Mouse (Mus musculus) activated CD4-positive, CD25-positive, alpha-beta regulatory T cell, adult 4 months (primary cell): ENCODE results near the gene Sfmbt1. TPM values are rescaled to one million over a fixed set of nuclear protein-coding genes. Genes with fewer than 3 reads are reported as not detected.
"Not testable (repeated sequence)": the region's sequence is repeated elsewhere in the genome, so short reads cannot be mapped to it uniquely, and the experiment has no call there.

Experiments
- ATAC-seq: one replicate; pipeline ENCODE4 v1.8.0; 2017
- polyA plus RNA-seq, 2 experiments: library from polyadenylated mRNA; unstranded; fragments of 100-300 nt; shearing (Covaris generic); gene quantifications; one replicate each; pipeline ENCODE4 v1.2.1; 2017

Gene Sfmbt1
- polyA plus RNA-seq, 2 experiments from 2014 or later = 6.8 to 8.3 TPM

- ATAC-seq = peak; percentile 29
Observed at GRCm38 (mm10) chr14:30716953-30717285, 2.3 kb downstream of the Sfmbt1 start.

DNA sequence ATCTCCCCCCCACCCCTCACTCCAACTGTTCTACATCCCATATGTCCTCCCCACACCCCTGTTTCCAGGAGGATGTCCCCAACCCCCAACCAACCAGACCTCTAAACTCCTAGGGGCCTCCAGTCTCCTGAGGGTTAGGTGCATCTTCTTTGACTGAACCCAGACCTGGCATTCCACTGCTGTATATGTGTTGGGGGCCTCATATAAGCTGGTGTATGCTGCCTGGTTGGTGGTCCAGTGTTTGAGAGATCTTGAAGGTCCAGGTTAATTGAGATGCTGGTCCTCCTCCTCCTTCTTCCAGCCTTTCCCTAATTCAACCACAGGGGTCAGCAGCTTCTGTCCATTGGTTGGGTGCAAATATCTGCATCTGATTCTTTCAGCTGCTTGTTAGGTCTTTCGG is 4.0 kb downstream of the Sfmbt1 start:
- not testable (repeated sequence) for ATAC-seq

- no peak for ATAC-seq
Observed at GRCm38 (mm10) chr14:30719514-30719913, 4.9 kb downstream of the Sfmbt1 start.

- ATAC-seq = no peak
Observed at GRCm38 (mm10) chr14:30721850-30722249, 7.2 kb downstream of the Sfmbt1 start.

DNA sequence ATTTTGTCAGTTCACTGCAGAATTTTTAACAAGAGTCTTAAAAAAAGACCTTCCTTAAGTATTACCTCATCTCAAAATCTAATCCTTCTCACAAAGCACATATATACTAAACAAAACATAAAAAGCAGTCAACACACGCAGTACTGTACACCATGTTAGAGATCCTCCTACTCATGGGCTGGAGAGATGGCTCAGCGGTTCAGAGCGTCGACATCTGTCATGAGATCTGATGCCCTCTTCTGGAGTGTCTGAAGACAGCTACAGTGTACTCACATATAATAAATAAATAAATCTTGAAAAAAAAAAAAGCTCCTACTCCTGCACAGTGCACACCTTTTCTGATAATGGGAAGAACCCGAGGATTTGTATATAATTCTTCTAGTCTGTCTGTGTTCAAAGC is 7.8 kb downstream of the Sfmbt1 start:
- ATAC-seq = no peak

DNA sequence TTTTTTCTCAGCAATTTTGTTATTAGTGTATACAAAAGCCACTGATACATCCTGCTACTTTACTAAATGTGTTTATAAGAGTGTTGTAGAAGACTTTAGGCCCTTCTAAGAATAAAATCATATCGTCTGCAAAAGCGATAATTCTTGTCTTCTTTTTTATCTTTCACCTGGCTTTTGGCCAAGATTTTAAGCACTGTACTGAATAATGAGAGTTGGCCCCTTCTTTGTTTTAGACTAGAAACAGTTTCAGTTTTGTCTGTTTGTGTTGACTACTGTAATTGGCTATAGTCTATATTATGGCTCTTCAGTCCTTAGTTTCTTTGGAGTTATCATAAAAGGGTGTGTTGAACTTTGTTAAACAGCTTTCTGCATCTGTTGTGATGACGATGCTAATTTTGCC is 17.2 kb downstream of the Sfmbt1 start:
- ATAC-seq = no peak

DNA sequence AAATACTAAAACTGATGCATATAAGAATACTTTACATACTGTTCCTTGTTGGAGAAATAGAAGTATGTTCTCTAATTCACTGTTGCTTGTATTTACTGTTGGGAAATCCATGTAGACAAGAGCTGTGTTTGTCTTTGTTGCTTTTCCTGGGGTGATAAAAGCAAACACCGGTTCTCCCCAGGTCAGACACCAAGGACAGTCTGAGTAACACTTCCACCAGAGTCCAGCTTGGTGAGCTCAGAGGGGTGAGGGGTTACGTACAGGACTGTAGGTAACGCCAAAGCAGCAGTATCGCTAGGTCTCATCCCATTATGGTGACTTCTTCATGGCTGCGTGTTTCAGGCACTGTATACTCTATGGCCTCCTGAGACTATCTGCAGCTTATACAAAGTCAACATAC is 20.0 kb downstream of the Sfmbt1 start:
- no peak for ATAC-seq

- ATAC-seq = peak; percentile 40
Observed at GRCm38 (mm10) chr14:30735810-30736209, 21.2 kb downstream of the Sfmbt1 start.

GRCm38 (mm10) chr14:30736413-30736812 is 21.8 kb downstream of the Sfmbt1 start:
- no peak for ATAC-seq

GRCm38 (mm10) chr14:30743891-30744290 is 29.2 kb downstream of the Sfmbt1 start:
- ATAC-seq = no peak

DNA sequence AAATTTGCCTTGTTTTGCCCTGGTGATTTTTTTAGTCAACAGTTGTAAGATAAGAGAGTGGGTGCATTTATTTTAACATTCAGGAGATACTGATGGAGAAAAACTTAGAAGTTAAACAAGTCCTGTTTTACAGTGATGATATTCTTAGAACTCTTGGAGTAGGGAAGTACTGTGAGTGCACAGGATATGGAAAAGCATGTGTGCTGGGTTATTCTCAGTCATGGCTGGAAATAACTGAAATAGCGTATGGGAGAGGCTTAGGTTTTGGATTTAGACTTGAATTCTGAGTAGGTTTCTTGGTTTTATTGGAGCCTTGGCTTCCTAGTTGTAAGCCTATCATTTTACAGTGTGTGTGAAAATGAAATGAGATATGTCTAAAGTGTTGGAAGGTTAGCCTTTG is 31.5 kb downstream of the Sfmbt1 start:
- no peak for ATAC-seq

DNA sequence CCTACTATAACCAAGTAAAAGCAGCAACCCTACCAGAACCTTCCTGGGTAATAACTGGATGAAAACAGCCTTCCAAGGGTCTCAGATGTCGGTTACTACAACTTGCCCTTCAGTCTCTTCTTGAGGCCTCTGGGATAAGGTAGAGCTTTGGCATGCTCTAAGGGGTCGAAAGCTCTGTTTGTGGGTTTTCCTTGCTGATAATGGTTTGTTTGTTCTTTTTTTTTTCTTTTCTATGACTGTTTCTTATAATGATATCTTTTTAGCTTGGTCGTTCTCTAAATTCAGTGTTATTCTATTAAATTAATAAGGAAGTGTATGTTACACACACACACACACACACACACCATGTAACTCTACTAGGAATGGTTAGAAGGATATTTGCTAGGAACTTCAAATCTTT is 42.6 kb downstream of the Sfmbt1 start:
- ATAC-seq = no peak

GRCm38 (mm10) chr14:30761211-30761610 is 46.6 kb downstream of the Sfmbt1 start:
- ATAC-seq = no peak

GRCm38 (mm10) chr14:30762131-30762903 is 47.7 kb downstream of the Sfmbt1 start:
- no peak for ATAC-seq

DNA sequence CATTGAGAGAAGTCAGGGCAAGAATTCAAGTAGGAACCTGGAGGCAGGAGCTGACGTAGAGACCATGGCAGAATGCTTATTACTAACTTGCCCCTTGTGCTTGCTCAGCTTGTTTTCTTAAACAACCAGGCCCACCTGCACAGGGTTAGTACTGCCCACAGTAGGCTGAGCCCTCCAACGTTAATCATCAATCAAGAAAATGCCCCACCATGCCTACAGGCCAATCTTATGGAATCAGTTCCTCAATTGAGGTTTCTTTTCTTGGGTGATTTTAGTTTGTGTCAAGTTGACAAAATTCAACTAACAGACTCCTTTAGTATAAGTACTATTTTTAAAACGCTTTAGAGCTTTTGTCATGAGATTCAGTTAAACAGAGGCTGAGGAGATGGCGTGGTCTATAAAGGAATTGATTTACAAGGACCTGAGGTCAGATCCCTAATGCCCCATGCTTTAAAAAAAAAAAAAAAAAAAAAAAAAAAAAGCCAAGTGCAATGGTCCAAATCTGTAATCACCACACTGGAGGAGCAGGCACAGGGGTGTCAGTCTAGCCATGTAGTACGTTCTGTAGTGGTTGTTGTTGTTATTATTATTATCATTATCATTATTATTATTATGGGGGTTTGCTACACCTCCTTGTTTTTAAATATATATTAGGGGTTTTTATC is 48.4 kb downstream of the Sfmbt1 start:
- ATAC-seq = no peak

GRCm38 (mm10) chr14:30784614-30785013 is 70.0 kb downstream of the Sfmbt1 start:
- ATAC-seq = no peak

DNA sequence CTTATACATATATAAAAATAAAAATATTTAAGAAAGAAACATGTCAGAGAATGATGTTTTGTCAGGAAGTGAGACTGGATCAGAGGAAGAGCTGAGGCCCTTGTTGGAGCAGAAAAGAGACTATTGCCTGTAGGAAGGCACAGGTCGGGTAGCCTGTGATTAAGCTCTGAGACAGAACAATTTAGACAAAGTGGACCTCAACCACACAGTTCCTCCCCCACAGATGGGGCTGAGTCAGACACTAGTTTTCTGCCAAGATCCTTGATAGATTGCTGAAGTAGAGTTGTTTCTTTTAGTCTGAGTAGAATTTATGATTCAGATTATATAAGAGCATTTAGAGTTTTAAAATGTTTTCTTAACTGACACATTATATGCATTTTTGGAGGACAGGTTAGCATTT is 74.8 kb downstream of the Sfmbt1 start:
- ATAC-seq = no peak

DNA sequence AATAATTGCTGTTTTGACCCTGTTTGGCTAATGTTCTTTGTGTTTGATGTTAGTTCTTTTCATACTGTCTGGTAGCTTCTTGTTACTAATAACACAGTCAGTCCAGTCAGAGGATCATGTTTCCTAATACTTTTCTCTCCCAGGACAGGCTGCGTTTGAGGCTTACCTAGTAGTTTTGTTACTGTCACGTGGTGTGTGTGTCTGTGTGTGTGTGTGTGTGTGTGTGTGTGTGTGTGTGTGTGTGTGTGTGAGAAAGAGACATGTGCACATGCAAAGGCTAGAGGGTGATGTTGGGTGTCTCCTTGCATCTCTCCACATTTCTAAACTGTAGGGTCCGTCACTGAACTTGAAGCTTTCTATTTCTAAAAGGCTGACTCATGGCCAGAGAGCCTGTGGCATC is 78.2 kb downstream of the Sfmbt1 start:
- ATAC-seq = no peak

GRCm38 (mm10) chr14:30801756-30802155 is 87.1 kb downstream of the Sfmbt1 start:
- ATAC-seq = no peak

GRCm38 (mm10) chr14:30821136-30821535 is 106.5 kb downstream of the Sfmbt1 start:
- no peak for ATAC-seq

- ATAC-seq = no peak
Observed at GRCm38 (mm10) chr14:30824456-30824995, 109.9 kb downstream of the Sfmbt1 start.

DNA sequence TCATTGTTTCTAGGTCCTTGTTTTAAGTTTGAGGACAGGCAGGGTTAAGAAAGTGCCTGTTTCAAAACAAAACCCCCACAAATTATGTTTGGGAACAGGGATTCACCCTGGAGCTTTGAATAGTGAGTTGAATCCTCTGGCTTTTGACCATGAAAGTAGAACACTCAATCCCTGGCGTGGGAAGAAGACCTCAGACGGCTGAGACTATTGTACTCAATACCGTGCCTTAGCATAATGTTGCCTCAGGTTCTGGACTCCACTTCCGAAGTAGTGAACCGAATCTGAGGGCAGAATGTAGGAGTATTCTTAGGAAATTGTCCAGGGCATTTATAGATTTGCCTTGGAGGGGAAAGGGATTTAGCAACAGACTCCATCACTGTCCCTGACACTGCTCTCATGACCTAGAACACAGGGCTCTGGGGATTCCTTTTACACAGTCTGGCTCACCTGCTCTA is 110.4 kb downstream of the Sfmbt1 start:
- no peak for ATAC-seq

DNA sequence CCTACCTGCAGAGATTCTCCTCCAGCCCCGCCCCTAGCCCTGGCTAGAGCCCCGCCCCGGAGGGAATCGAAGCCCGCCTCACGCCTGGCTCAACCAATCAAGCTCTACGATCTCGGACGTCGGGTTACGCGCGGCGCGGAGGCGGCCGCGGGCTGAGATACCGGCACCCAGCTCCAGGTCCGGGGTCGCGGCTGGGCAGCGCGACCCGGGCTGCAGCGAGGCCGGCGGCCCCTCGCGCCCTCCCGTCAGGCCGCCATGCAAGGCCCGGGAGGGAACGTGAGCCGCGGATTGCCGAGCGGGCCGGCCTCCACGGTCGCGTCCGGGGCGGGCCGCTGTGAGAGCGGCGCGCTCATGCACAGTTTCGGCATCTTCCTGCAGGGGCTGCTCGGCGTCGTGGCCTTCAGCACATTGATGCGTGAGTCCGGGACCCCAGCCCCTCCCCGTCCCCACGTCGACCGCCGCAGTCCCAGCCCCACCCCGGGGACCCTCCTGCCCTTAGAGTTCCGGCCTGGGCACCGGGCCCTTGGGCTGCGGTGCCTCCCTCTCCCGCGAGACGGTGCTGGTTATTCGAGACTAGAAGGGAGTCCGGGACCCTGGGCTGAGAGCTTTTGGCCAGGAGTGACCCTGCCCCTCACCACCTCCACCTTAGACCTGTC is 111.0 kb downstream of the Sfmbt1 start, which contains the start of gene Tmem110:
TSS of gene Tmem110 (plus strand) at position 115 of the 656 bp plus-strand sequence.
- ATAC-seq = peak; percentile 90
